Mouse (Mus musculus): ENCODE measurements at regions not wholly inside any gene's neighbourhood (a gene's known extent, or its start where the extent isn't known, plus 50 kb on each side); places are given as distances from the start of the nearest gene placed in this dataset.

DNA sequence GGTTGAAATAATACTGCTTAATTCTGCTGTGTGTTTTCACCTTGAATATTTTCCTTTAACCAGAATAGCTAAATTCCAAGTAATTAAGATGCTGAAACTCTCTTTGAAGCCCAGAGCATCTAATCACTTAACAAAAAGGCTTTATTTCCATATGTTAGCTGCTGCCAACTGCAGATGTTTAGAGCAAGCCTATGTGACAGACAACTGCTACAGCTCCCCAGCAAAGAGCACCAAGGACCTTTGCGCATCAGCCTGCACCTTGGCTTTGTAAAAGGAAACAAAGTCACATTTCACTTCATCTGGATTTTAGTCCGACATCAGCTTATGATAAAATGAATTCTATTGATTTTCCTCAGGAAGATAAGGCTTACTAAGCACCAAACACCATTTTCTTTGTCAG is 595.4 kb upstream of the Adgrl2 start:
- 60% methylated on average over 2 of the region's 2 CpGs for WGBS
- no peaks in the 10 kb centered on the region for H3K36me3 ChIP-seq
- ATAC-seq: no peak
- H3K9ac ChIP-seq: no peak overlapping the region
- H3K4me1 ChIP-seq (replicated peaks): no peaks in the 10 kb centered on the region
- H3K4me2 ChIP-seq (replicated peaks): no peak overlapping the region
- no peaks in the 10 kb centered on the region for H3K9me3 ChIP-seq
- no peak overlapping the region for H3K4me3 ChIP-seq (replicated peaks)
- no peak overlapping the region for H3K27ac ChIP-seq
- no peaks in the 10 kb centered on the region for H3K27me3 ChIP-seq (replicated peaks)

DNA sequence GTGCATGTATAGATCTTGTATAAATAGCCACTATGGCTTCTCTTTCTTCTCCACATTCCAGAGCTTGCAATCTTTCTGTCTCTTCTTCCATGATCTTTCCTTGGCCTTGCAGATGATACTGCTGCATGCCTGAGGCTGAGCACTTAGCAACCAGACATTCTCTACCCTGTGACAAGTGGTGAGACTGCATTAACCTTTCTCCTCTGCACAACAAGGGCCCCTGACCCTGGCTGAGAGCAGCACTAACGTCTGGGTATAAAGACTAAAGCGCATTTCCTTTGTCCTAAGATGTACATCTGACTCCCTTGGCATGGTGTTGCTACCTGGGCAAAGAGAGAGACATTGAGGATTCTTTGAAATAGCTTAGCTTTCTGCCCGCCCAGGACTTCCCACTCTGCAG is 590.8 kb upstream of the Adgrl2 start:
- WGBS: 71% methylated on average over 3 of the region's 3 CpGs
- no peaks in the 10 kb centered on the region for H3K4me1 ChIP-seq (replicated peaks)
- no peak overlapping the region for H3K4me2 ChIP-seq (replicated peaks)
- no peak for ATAC-seq
- H3K9me3 ChIP-seq: no peaks in the 10 kb centered on the region
- H3K27ac ChIP-seq: no peak overlapping the region
- no peaks in the 10 kb centered on the region for H3K27me3 ChIP-seq (replicated peaks)
- H3K9ac ChIP-seq: no peak overlapping the region
- H3K36me3 ChIP-seq: no peaks in the 10 kb centered on the region
- H3K4me3 ChIP-seq (replicated peaks): no peak overlapping the region

DNA sequence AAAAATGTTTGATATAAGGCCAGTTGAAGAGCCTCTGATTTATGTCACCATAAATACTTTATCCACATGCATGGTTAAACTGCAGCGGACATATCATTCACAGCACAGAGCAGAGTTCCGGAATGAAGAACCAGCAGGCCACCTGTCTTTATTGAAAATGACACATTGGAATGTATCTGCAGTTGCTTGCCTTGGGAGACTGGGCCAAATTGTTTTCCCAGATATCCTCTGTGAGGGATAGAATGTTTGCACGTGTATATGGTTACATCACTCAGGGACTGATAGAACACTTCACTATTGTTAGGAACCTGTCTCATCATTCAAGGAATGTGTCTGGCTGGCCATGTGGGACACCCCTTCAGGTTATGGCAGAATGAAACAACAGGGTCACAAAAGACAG is 585.3 kb upstream of the Adgrl2 start:
- Histone ChIP-seq H3K4me2 (replicated peaks) (no peak overlapping the region), H3K27ac (no peak overlapping the region), H3K36me3 (no peaks in the 10 kb centered on the region), H3K4me1 (replicated peaks) (no peaks in the 10 kb centered on the region), H3K9me3 (no peaks in the 10 kb centered on the region), H3K9ac (no peak overlapping the region), H3K4me3 (replicated peaks) (no peak overlapping the region), H3K27me3 (replicated peaks) (no peaks in the 10 kb centered on the region)
- WGBS: 61% methylated on average over 3 of the region's 3 CpGs
- ATAC-seq: no peak

DNA sequence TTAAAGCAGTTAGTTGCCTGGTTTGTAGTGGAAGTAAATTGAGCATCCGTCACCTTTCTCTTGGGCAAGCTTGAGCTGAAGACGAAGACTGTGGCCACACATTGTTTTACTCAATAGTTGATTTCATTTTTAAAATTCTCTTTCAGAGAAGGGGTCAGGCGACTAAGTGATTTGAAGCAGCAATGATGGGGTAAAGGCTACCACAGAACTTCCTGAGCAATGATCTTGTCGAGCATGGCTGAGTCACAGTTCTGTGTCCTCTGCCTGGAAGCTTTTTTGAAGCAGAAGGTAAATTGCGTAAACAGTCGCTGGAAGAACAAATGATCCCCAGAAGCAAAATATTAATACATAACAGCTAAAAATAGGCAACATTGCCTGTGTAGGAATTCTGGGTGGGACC is 576.5 kb upstream of the Adgrl2 start:
- Histone ChIP-seq H3K27me3 (replicated peaks) (no peaks in the 10 kb centered on the region), H3K4me1 (replicated peaks) (no peaks in the 10 kb centered on the region), H3K27ac (no peak overlapping the region), H3K9me3 (no peaks in the 10 kb centered on the region), H3K9ac (no peak overlapping the region), H3K4me3 (replicated peaks) (no peak overlapping the region), H3K4me2 (replicated peaks) (no peak overlapping the region), H3K36me3 (no peaks in the 10 kb centered on the region)
- no peak for ATAC-seq
- WGBS: 59% methylated on average over 6 of the region's 6 CpGs

DNA sequence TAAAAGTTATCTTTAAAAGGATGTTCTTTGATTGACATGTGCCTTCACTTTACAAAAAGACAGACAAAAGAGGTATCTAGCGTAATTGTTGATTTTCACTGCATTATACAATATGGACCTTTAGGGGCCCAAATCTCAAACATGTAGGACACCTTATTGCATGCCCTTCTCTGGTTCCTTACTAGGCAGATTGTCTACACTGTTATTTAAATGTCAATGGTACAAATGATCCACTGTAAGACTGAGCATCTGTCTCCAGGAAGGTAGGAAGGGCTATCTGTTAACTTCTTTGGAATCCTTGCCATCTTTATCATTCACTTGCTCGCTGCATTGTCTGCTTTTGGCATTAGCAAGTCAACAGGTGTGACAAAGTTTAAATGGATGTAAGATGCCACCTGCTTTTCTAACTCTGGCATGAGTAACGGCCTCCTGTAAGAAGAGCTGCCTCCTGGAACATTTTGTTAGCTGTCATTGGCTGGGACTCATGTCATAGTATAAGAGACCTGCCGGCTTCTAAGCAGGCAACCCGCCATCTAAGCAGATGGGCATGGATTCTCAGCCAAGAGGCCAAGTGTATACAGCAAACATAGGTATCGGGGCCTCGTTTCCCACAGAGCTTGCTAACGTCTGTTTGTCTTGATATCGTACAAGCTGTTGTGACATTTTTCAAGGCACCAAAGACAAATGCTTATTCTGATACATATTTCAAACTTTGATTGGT is 560.0 kb upstream of the Adgrl2 start:
- no peak overlapping the region for H3K4me2 ChIP-seq (replicated peaks)
- no peaks in the 10 kb centered on the region for H3K27me3 ChIP-seq (replicated peaks)
- no peaks in the 10 kb centered on the region for H3K9me3 ChIP-seq
- no peak overlapping the region for H3K9ac ChIP-seq
- H3K36me3 ChIP-seq: no peaks in the 10 kb centered on the region
- 89% methylated on average over 9 of the region's 9 CpGs for WGBS
- H3K27ac ChIP-seq: no peak overlapping the region
- no peak for ATAC-seq
- no peaks in the 10 kb centered on the region for H3K4me1 ChIP-seq (replicated peaks)
- no peak overlapping the region for H3K4me3 ChIP-seq (replicated peaks)

DNA sequence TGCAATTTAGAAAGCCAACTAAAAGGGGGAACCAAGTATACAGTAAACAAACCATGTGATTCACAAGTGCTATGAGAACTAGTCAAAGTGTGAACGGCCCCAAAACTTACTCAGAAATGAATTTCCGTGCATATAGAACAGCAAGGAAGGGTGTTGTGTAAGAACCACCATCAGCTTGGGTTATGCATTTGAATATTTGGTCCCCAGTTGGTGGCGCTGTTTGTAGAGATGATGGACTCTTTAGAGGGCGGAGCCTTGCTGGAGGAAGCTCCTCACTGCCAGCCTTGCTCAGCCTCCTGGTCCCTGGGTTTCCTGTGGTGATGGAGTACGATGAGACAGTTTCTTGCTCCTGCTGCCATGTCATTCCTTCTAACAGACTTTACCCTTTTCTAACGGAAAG is 556.7 kb upstream of the Adgrl2 start:
- no peaks in the 10 kb centered on the region for H3K36me3 ChIP-seq
- H3K9me3 ChIP-seq: no peaks in the 10 kb centered on the region
- no peak overlapping the region for H3K4me2 ChIP-seq (replicated peaks)
- H3K27me3 ChIP-seq (replicated peaks): no peaks in the 10 kb centered on the region
- no peak overlapping the region for H3K4me3 ChIP-seq (replicated peaks)
- no peak for ATAC-seq
- WGBS: 76% methylated on average over 6 of the region's 6 CpGs
- H3K27ac ChIP-seq: no peak overlapping the region
- no peak overlapping the region for H3K9ac ChIP-seq
- no peaks in the 10 kb centered on the region for H3K4me1 ChIP-seq (replicated peaks)

DNA sequence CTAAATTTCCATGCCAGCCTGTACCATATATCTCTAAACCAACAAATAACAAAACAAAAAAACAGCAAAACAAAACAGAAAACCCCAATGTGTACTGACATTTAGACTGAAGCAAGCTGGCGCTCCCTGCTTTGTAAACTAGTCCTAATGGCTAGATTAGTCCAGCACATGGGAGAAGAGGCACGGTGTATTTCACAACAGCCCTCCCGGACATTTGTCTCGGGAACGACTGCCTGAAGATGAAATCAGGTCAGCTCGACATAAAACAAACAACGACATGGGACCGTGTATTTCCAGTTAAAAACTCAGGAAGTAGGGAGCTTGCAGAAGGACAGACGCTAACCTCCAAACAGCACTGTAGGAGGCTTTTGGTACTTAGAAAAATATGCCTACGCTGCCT is 555.9 kb upstream of the Adgrl2 start:
- 41% methylated on average over 10 of the region's 10 CpGs for WGBS
- ATAC-seq: no peak

DNA sequence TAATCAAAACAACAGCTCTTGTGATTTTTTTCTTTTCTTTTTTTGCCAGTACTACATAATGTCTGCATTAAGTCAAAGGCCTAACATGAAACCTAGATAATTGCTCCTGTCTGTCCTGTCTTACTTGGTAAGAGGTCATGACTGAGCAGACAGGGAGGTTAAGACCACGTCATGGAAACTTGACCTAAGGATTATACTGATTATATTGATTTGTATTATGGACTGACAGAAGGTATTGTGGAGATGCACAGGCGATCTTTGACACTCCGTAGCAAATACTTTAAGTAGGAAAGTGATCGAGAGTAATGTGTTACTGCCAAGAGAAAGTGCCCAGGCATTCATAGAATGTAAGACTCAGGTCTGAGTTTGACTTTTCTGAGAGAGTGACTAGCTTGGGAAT is 543.8 kb upstream of the Adgrl2 start:
- H3K27me3 ChIP-seq (replicated peaks): no peaks in the 10 kb centered on the region
- no peaks in the 10 kb centered on the region for H3K36me3 ChIP-seq
- no peaks in the 10 kb centered on the region for H3K9me3 ChIP-seq
- 52% methylated on average over 4 of the region's 4 CpGs for WGBS
- no peak overlapping the region for H3K4me2 ChIP-seq (replicated peaks)
- H3K27ac ChIP-seq: no peak overlapping the region
- H3K4me3 ChIP-seq (replicated peaks): no peak overlapping the region
- H3K4me1 ChIP-seq (replicated peaks): no peaks in the 10 kb centered on the region
- H3K9ac ChIP-seq: no peak overlapping the region
- ATAC-seq: no peak

More for the DNA sequence above, 555.9 kb upstream of the Adgrl2 start:
- Histone ChIP-seq H3K4me3 (replicated peaks) (no peak overlapping the region), H3K9me3 (no peaks in the 10 kb centered on the region), H3K27me3 (replicated peaks) (no peaks in the 10 kb centered on the region), H3K4me1 (replicated peaks) (no peaks in the 10 kb centered on the region), H3K9ac (no peak overlapping the region), H3K27ac (no peak overlapping the region), H3K4me2 (replicated peaks) (no peak overlapping the region), H3K36me3 (no peaks in the 10 kb centered on the region)

DNA sequence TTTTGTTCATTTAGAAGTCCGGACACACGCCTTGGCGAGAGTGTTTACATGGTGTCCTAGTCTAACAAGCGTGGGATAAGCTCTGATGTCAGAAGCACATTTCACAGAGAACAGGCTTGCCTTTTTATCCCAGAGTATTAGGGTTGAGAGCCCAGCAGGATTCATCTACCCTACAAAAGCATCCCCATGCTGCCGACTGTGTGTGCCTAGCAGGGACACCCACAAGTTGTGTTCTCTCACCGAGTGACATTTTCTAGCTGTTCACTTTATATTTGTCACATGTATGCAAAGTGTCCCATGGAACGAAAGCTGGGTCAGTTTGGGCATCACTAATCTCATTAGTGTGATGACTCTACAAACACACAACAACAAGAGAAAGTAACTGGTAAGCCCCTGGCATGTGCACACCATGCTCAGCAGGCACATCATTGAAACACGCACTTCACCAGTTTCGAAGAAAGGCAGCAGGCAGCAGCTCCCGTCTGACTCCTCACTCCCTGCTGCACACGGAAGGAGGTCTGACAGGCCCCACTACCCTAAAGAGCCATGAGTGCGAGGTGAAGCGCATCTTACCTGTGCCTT is 539.8 kb upstream of the Adgrl2 start:
- no peak for ATAC-seq
- no peak overlapping the region for H3K9ac ChIP-seq
- no peak overlapping the region for H3K4me2 ChIP-seq (replicated peaks)
- no peaks in the 10 kb centered on the region for H3K27me3 ChIP-seq (replicated peaks)
- no peak overlapping the region for H3K27ac ChIP-seq
- H3K9me3 ChIP-seq: no peaks in the 10 kb centered on the region
- WGBS: 89% methylated on average over 13 of the region's 13 CpGs
- H3K36me3 ChIP-seq: no peaks in the 10 kb centered on the region
- H3K4me1 ChIP-seq (replicated peaks): no peaks in the 10 kb centered on the region
- H3K4me3 ChIP-seq (replicated peaks): no peak overlapping the region

DNA sequence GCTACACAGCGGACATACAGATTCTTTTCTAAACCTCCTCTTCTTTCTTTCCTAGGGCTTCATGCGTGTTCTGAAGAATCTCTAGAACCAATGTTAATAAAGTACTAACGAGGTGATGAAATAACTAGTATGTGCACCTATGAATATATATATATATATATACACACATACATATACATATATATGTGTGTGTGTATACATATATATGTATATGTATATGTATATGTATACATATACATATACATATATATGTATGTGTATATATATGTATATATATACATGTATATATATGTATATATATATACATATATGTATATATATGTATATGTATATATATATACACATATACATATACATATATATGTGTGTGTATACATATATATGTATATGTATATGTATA is 536.2 kb upstream of the Adgrl2 start:
- no peak overlapping the region for H3K4me3 ChIP-seq (replicated peaks)
- no peak overlapping the region for H3K9ac ChIP-seq
- 92% methylated on average over 3 of the region's 3 CpGs for WGBS
- H3K36me3 ChIP-seq: no peaks in the 10 kb centered on the region
- no peaks in the 10 kb centered on the region for H3K4me1 ChIP-seq (replicated peaks)
- no peaks in the 10 kb centered on the region for H3K9me3 ChIP-seq
- H3K4me2 ChIP-seq (replicated peaks): no peak overlapping the region
- no peak overlapping the region for H3K27ac ChIP-seq
- no peak for ATAC-seq
- H3K27me3 ChIP-seq (replicated peaks): no peaks in the 10 kb centered on the region

DNA sequence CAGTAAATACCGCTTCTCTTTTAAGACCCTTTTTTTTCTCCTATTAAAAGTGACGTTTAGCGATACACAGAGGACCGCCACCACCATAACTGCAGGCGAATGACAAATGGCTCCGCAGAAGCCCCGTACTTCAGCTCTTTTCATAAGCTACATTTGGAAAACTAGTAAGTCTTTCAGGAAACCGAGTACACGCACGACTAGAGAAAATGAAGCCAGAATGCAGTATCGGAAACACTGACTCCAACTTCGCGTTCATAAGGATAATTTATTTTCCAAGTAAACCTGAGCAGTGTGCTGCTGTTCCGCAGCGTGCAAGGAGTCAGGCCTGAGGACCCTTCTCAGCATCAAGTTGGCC is 529.2 kb upstream of the Adgrl2 start:
- no peak for ATAC-seq
- WGBS: 14% methylated on average over 15 of the region's 15 CpGs
- Histone ChIP-seq H3K27ac (no peak overlapping the region), H3K9me3 (no peaks in the 10 kb centered on the region), H3K4me1 (replicated peaks) (peaks cover 5% of the 10 kb centered on the region; the same call in 1 of the 2 replicates), H3K9ac (no peak overlapping the region), H3K4me3 (replicated peaks) (peak overlapping the region; percentile 29), H3K36me3 (no peaks in the 10 kb centered on the region), H3K27me3 (replicated peaks) (peaks cover 3% of the 10 kb centered on the region; the same call in 1 of the 2 replicates), H3K4me2 (replicated peaks) (peak overlapping the region; percentile 79)

DNA sequence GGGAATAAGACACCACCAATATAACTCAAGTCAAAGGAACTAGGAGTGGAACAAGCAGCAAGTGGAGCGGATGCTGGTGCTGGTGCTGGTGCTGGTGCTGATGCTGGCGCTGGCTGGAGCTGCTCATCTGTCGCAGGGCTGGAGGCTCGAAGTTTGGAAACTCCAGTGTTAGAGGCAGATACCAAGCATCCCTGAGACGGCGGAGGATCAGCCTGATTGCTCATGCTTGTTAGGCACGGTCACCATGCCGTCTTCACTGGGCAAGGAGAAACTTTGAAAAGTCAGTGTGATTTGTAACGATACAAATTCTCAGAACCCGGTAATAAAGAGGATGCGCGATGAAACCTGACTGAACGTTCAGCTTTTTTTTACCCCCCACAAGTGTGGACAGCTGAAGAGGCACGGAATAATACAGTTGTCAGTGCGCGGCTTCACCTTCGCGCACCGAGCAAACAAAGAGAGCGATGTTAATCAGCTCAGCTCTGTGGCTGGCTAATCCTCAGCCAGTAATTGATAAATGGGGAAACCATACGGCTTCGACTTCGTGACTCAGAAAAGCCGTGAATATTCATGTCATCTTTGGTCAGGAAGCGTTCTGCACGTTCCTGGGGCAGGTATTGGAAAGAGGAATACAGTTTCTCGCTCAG is 528.7 kb upstream of the Adgrl2 start:
- Histone ChIP-seq H3K27me3 (replicated peaks) (peaks cover 3% of the 10 kb centered on the region; the same call in 1 of the 2 replicates), H3K4me3 (replicated peaks) (peak overlapping the region; percentile 29), H3K4me2 (replicated peaks) (peak overlapping the region; percentile 79), H3K9me3 (no peaks in the 10 kb centered on the region), H3K9ac (0 out of 2 replicates have a peak overlapping the region, but pooled peaks have one; percentile 4), H3K4me1 (replicated peaks) (peaks cover 5% of the 10 kb centered on the region; the same call in 1 of the 2 replicates), H3K27ac (no peak overlapping the region), H3K36me3 (no peaks in the 10 kb centered on the region)
- WGBS: 3% methylated on average over 27 of the region's 27 CpGs
- ATAC-seq: no peak

DNA sequence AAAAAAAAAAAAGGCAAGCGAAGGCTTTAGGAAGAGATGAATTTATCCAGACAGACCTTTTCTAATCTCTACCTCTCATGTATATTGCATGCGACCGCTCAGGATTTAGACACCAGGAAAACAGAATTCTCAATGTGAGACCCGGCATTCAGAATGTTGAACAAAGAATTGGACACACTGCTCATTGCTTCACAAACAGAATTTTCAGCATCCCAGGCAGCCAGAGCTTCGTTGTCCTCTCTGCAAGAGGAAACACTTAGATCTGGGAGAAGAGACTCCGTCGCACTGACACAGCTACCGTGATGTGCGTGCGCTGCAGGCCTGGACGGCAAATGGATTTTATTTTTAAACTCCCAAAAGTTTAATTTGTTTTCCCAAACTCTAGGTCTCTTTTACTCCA is 527.2 kb upstream of the Adgrl2 start:
- WGBS: 82% methylated on average over 11 of the region's 11 CpGs
- H3K36me3 ChIP-seq: no peaks in the 10 kb centered on the region
- no peak overlapping the region for H3K4me2 ChIP-seq (replicated peaks)
- no peak overlapping the region for H3K27ac ChIP-seq
- no peak overlapping the region for H3K4me3 ChIP-seq (replicated peaks)
- no peak for ATAC-seq
- H3K4me1 ChIP-seq (replicated peaks): peaks cover 5% of the 10 kb centered on the region; the same call in 1 of the 2 replicates
- H3K9ac ChIP-seq: no peak overlapping the region
- H3K9me3 ChIP-seq: no peaks in the 10 kb centered on the region
- peaks cover 3% of the 10 kb centered on the region; the same call in 1 of the 2 replicates for H3K27me3 ChIP-seq (replicated peaks)

Data from intestine, embryonic 15.5 days (tissue).